In genomic region chr12:99544262-99545128, GRCm38 (mm10) we compare ENCODE assay signal across 15 mouse cellular contexts. TPM values are rescaled to one million over a fixed set of nuclear protein-coding genes. Genes with fewer than 3 reads are reported as not detected.
DNase-seq lines count a peak whose midpoint lies in the region; ATAC-seq and TF ChIP-seq lines count a peak whose summit lies in the region.
"Had no signal": no experiment of that assay in that cellular context is flagged by ENCODE, and none has a peak within 500 bp of the region (broad histone marks: within the 10 kb centered on the region; RNA-seq: fewer than 3 reads in every experiment).

No protein-coding gene starts in this region.

- TF ChIP-seq EP300 in CH12.LX (IDR thresholded peaks at IDR 0.05; ENCODE audit: low read length) = peak; percentile 86
- no peak for TF ChIP-seq EP300 in liver, postnatal 0 days (IDR thresholded peaks at IDR 0.05; ENCODE audit: low read depth)

- peaks cover 15% of the 10 kb centered on the region for H3K4me1 ChIP-seq in heart, embryonic 13.5 days
- H3K4me1 ChIP-seq in heart, embryonic 10.5 days = peaks cover 12% of the 10 kb centered on the region; the same call in 1 of the 2 replicates
- H3K4me1 ChIP-seq in CH12.LX (ENCODE audit: control insufficient read depth in 1 of 2, insufficient read depth in 2 of 2) = peaks cover 18 to 36% of the 10 kb centered on the region in 2 experiments
- H3K4me1 ChIP-seq in liver, postnatal 0 days (ENCODE audit: insufficient read depth) = peaks cover 17% of the 10 kb centered on the region

- no peaks in the 10 kb centered on the region for H3K9me3 ChIP-seq in heart, embryonic 13.5 days
- no peaks in the 10 kb centered on the region for H3K9me3 ChIP-seq in heart, embryonic 10.5 days
- H3K9me3 ChIP-seq in CH12.LX (replicated peaks; ENCODE audit: low read length) = no peaks in the 10 kb centered on the region
- H3K9me3 ChIP-seq in liver, postnatal 0 days (ENCODE audit: low read length) = no peaks in the 10 kb centered on the region
- H3K9me3 ChIP-seq: forebrain, embryonic 13.5 days; limb, embryonic 10.5 days; lung, embryonic 15.5 days; midbrain, embryonic 12.5 days had no signal

- 0 out of 2 replicates have a peak overlapping the region, but pooled peaks have one; percentile 28 for H3K9ac ChIP-seq in heart, embryonic 13.5 days
- no peak overlapping the region for H3K9ac ChIP-seq in CH12.LX (ENCODE audit: insufficient read depth, low read depth)
- no peak overlapping the region for H3K9ac ChIP-seq in liver, postnatal 0 days (replicated peaks)
- H3K9ac ChIP-seq: forebrain, embryonic 13.5 days; lung, embryonic 15.5 days; midbrain, embryonic 12.5 days had no signal

- no peaks in the 10 kb centered on the region for H3K27me3 ChIP-seq in heart, embryonic 13.5 days (replicated peaks)
- H3K27me3 ChIP-seq in heart, embryonic 10.5 days (ENCODE audit: insufficient read depth, poor library complexity, severe bottlenecking) = no peaks in the 10 kb centered on the region
- H3K27me3 ChIP-seq in CH12.LX (replicated peaks) = no peaks in the 10 kb centered on the region
- no peaks in the 10 kb centered on the region for H3K27me3 ChIP-seq in liver, postnatal 0 days (ENCODE audit: insufficient read depth, low read length)
- H3K27me3 ChIP-seq: forebrain, embryonic 13.5 days; lung, embryonic 15.5 days; midbrain, embryonic 12.5 days had no signal

- no peak overlapping the region for H3K4me3 ChIP-seq in heart, embryonic 13.5 days
- no peak overlapping the region for H3K4me3 ChIP-seq in heart, embryonic 10.5 days
- peak overlapping the region in 1 of 3 experiments; percentile 3 for H3K4me3 ChIP-seq in CH12.LX (replicated peaks in 1 of 3; ENCODE audit: low read depth in 2 of 3, low read length in 2 of 3, poor library complexity in 1 of 3)
- no peak overlapping the region for H3K4me3 ChIP-seq in liver, postnatal 0 days (ENCODE audit: low read depth, low read length)
- H3K4me3 ChIP-seq: forebrain, embryonic 13.5 days; limb, embryonic 10.5 days; lung, embryonic 15.5 days; midbrain, embryonic 12.5 days had no signal

- peaks cover 10% of the 10 kb centered on the region for H3K36me3 ChIP-seq in heart, embryonic 13.5 days
- H3K36me3 ChIP-seq in heart, embryonic 10.5 days = peaks cover 6% of the 10 kb centered on the region; the same call in 1 of the 2 replicates
- H3K36me3 ChIP-seq in CH12.LX (replicated peaks in 1 of 2; ENCODE audit: control insufficient read depth in 1 of 2, insufficient read depth in 1 of 2, low read length in 1 of 2) = peaks cover 0 to 11% of the 10 kb centered on the region in 2 experiments
- no peaks in the 10 kb centered on the region for H3K36me3 ChIP-seq in liver, postnatal 0 days (replicated peaks; ENCODE audit: insufficient read depth, low read length)
- H3K36me3 ChIP-seq: lung, embryonic 15.5 days had no signal

- TF ChIP-seq POLR2A in CH12.LX (IDR thresholded peaks at IDR 0.05; ENCODE audit: low read depth, low read length) = no peak

- TF ChIP-seq RAD21 in CH12.LX (IDR thresholded peaks at IDR 0.05; ENCODE audit: low read depth, low read length) = no peak; the same call in 1 of the 2 replicates

- peak overlapping the region; percentile 48 for H3K4me2 ChIP-seq in heart, embryonic 13.5 days
- H3K4me2 ChIP-seq in CH12.LX (ENCODE audit: insufficient read depth, low read depth, poor library complexity, severe bottlenecking) = peak overlapping the region; percentile 89
- H3K4me2 ChIP-seq in liver, postnatal 0 days (ENCODE audit: low read depth, low read length) = peak overlapping the region; percentile 34; the same call in 1 of the 2 replicates
- H3K4me2 ChIP-seq: forebrain, embryonic 13.5 days; lung, embryonic 15.5 days; midbrain, embryonic 12.5 days had no signal

- H3K79me2 ChIP-seq in CH12.LX (replicated peaks; ENCODE audit: control insufficient read depth, extremely low read depth, insufficient read depth, poor library complexity, severe bottlenecking) = peaks cover 19% of the 10 kb centered on the region; the same call in 1 of the 2 replicates

- no peak for DNase-seq in heart, embryonic 10.5 days (ENCODE audit: low spot score)
- peak; percentile 62 for DNase-seq in 416B (ENCODE audit: low read depth)
- peak; percentile 84 for DNase-seq in CH12.LX (ENCODE audit: extremely low read depth)
- DNase-seq in liver, postnatal 0 days = no peak
- DNase-seq in cerebellum, adult 8-10 months = no peak
- no peak for DNase-seq in kidney, postnatal 25 days
- DNase-seq in MN1 (ENCODE audit: low spot score) = no peak
- DNase-seq: adrenal gland, adult 8-10 months; gastrocnemius, postnatal 10 days; kidney, postnatal 10 days had no signal

- 53% methylated on average over 15 of the region's 15 CpGs for WGBS in heart, embryonic 13.5 days
- 60% methylated on average over 15 of the region's 15 CpGs for WGBS in heart, embryonic 10.5 days
- WGBS in liver, postnatal 0 days (ENCODE audit: insufficient replicate concordance) = 42% methylated on average over 15 of the region's 15 CpGs

- H3K27ac ChIP-seq in heart, embryonic 13.5 days (replicated peaks) = 0 out of 2 replicates have a peak overlapping the region, but pooled peaks have one; percentile 15
- no peak overlapping the region for H3K27ac ChIP-seq in heart, embryonic 10.5 days
- no peak overlapping the region for H3K27ac ChIP-seq in CH12.LX (ENCODE audit: insufficient read depth, low read depth)
- no peak overlapping the region for H3K27ac ChIP-seq in liver, postnatal 0 days (ENCODE audit: low read depth)
- H3K27ac ChIP-seq: forebrain, embryonic 13.5 days; limb, embryonic 10.5 days; lung, embryonic 15.5 days; midbrain, embryonic 12.5 days had no signal

- no peak for TF ChIP-seq CTCF in CH12.LX (conservative IDR thresholded peaks at IDR 0.05 in 1 of 2, IDR thresholded peaks at IDR 0.05 in 1 of 2; ENCODE audit: low read depth in 2 of 2, low read length in 2 of 2)
- no peak for TF ChIP-seq CTCF in liver, postnatal 0 days (IDR thresholded peaks at IDR 0.05; ENCODE audit: low read depth)

- in situ Hi-C loops in CH12.LX (cut with MboI; ENCODE audit: low pct_ligation_motif_present, low pct_unique_long_range_greater_than_20kb, low sequenced_read_pairs) = loop anchor here (10.0 kb wide), 1 partner anchor 150 kb away; no protein-coding TSS in a partner anchor

- dilution Hi-C loops in CH12.LX (cut with MboI; ENCODE audit: extremely low pct_ligation_motif_present, extremely low pct_unique_long_range_greater_than_20kb, low sequenced_read_pairs) = no loop called here

- no peak for ATAC-seq in heart, embryonic 13.5 days (ENCODE audit: extremely low read depth, insufficient number of reproducible peaks, low FRiP score, low TSS enrichment)
- no peak for ATAC-seq in liver, postnatal 0 days
- ATAC-seq: forebrain, embryonic 13.5 days had no signal

TF ChIP-seq in CH12.LX, 34 proteins besides CTCF, POLR2A, EP300 and RAD21 (continues in another document):
- TF ChIP-seq ZNF384 (IDR thresholded peaks at IDR 0.05; ENCODE audit: low read depth, low read length) (no peak), SMC3 (IDR thresholded peaks at IDR 0.05; ENCODE audit: low read depth, low read length) (0 out of 2 replicates have a peak, but pooled peaks have one; percentile 25), KAT2A (IDR thresholded peaks at IDR 0.05; ENCODE audit: insufficient replicate concordance, low read length) (no peak), ZKSCAN1 (IDR thresholded peaks at IDR 0.05; ENCODE audit: borderline replicate concordance, low read depth, low read length) (no peak), CHD2 (IDR thresholded peaks at IDR 0.05; ENCODE audit: low read length) (0 out of 2 replicates have a peak, but pooled peaks have one; percentile 2), ELF1 (IDR thresholded peaks at IDR 0.05; ENCODE audit: low read depth, low read length) (peak; percentile 14; the same call in 1 of the 2 replicates), HCFC1 (IDR thresholded peaks at IDR 0.05; ENCODE audit: low read depth, low read length) (peak; percentile 24; the same call in 1 of the 2 replicates), POLR2AphosphoS2 (IDR thresholded peaks at IDR 0.05; ENCODE audit: low read depth, low read length) (no peak), NELFE (IDR thresholded peaks at IDR 0.05; ENCODE audit: low read depth, low read length) (no peak), MYC (IDR thresholded peaks at IDR 0.05; ENCODE audit: low read depth, low read length) (peak; percentile 53; the same call in 1 of the 2 replicates), NRF1 (IDR thresholded peaks at IDR 0.05; ENCODE audit: low read depth, low read length) (no peak), SIN3A (IDR thresholded peaks at IDR 0.05; ENCODE audit: low read length) (0 out of 2 replicates have a peak, but pooled peaks have one; percentile 7), TCF12 (IDR thresholded peaks at IDR 0.05; ENCODE audit: low read depth, low read length) (peak; percentile 79), MEF2A (IDR thresholded peaks at IDR 0.05; ENCODE audit: borderline replicate concordance, low read depth, low read length) (peak; percentile 100), E2F4 (IDR thresholded peaks at IDR 0.05; ENCODE audit: insufficient replicate concordance, low read depth, low read length) (no peak), MAX (IDR thresholded peaks at IDR 0.05; ENCODE audit: low read length) (no peak), TBP (conservative IDR thresholded peaks at IDR 0.05; ENCODE audit: low read depth, low read length) (0 out of 2 replicates have a peak, but pooled peaks have one; percentile 20), USF2 (conservative IDR thresholded peaks at IDR 0.05; ENCODE audit: low read depth, low read length) (no peak), ETS1 (conservative IDR thresholded peaks at IDR 0.05; ENCODE audit: low read depth, low read length) (peak; percentile 90), ZMIZ1 (IDR thresholded peaks at IDR 0.05; ENCODE audit: low read depth, low read length) (no peak), UBTF (IDR thresholded peaks at IDR 0.05; ENCODE audit: low read depth, low read length) (no peak), JUND (conservative IDR thresholded peaks at IDR 0.05; ENCODE audit: low read depth, low read length) (no peak), ZC3H11A (IDR thresholded peaks at IDR 0.05; ENCODE audit: low read depth, low read length) (no peak), IRF4 (IDR thresholded peaks at IDR 0.05; ENCODE audit: low read depth, low read length) (peak; percentile 78), CHD1 (IDR thresholded peaks at IDR 0.05; ENCODE audit: low read depth, low read length) (no peak), MXI1 (IDR thresholded peaks at IDR 0.05; ENCODE audit: low read depth, low read length) (peak; percentile 46), JUN (IDR thresholded peaks at IDR 0.05; ENCODE audit: insufficient read depth, low read depth, low read length) (no peak)

RNA-seq across cellular contexts. Expression of gene Foxn3, which starts 18.9 kb away (rescaled TPM):
- polyA plus RNA-seq in heart, embryonic 13.5 days (2015; fragmentation: Nextera tagmentation; extraction: Ambion mirVana) = 51.9 and 58.9 TPM in 2 replicates
- 60.5 and 65.2 TPM in 2 replicates for polyA plus RNA-seq in heart, embryonic 10.5 days (2016; fragmentation: Nextera tagmentation; extraction: Ambion mirVana)
- total RNA-seq in CH12.LX (2012; rRNA removed) = 21.1 and 26.8 TPM in 2 replicates
- 9.7 and 10.0 TPM in 2 replicates for total RNA-seq in CH12.LX (2014; rRNA removed)
- polyA plus RNA-seq in CH12.LX (2012; ENCODE audit: insufficient read length, low read depth) = 11.0 and 12.5 TPM in 2 replicates
- polyA plus RNA-seq in liver, postnatal 0 days (2015; fragmentation: Nextera tagmentation; extraction: Ambion mirVana) = 28.7 and 31.2 TPM in 2 replicates

Comparison
In these comparisons a context has a peak if more than half of its experiments do, and no peak if none do; other contexts are left out.
1. H3K4me2 ChIP-seq: peak in every context shown above with its lines; median percentile 89 in CH12.LX; 48 in heart, embryonic 13.5 days; 34 in liver, postnatal 0 days.
2. DNase-seq: peak in 416B (single experiment) and CH12.LX (single experiment); none in heart, embryonic 10.5 days (single experiment), liver, postnatal 0 days (single experiment), cerebellum, adult 8-10 months (single experiment), kidney, postnatal 25 days (0 of 2) and MN1 (single experiment).